Mouse (Mus musculus): ENCODE results near the gene Pank2. TPM values are rescaled to one million over a fixed set of nuclear protein-coding genes. Genes with fewer than 3 reads are reported as not detected.

Pank2 gene
- total RNA-seq (2023; ENCODE audit: inconsistent age) = 53.0 to 61.6 TPM (median 55.0 TPM) in 4 replicates

GRCm38 (mm10) chr2:131262213-131262672 is at the start of gene Pank2:
Pank2 (plus strand) TSS chr2:131262495.

GRCm38 (mm10) chr2:131233307-131234126 is 28.8 kb upstream of the Pank2 start, which contains the start of gene Mavs:
Mavs (plus strand) TSS chr2:131234063.

Other genes with a start within 250 kb of the Pank2 start
- gene Gfra4, start 219.4 kb upstream of the Pank2 start, total RNA-seq (2023; ENCODE audit: inconsistent age) = not detected in 4 replicates
- not detected in 4 replicates for gene Adam33, start 198.7 kb upstream of the Pank2 start, total RNA-seq (2023; ENCODE audit: inconsistent age)
- 0.15 to 0.36 TPM (median 0.16 TPM) in 3 of 4 replicates, not detected in the other for gene Siglec1, start 175.7 kb upstream of the Pank2 start, total RNA-seq (2023; ENCODE audit: inconsistent age)
- not detected in 4 replicates for gene Hspa12b, start 135.2 kb upstream of the Pank2 start, total RNA-seq (2023; ENCODE audit: inconsistent age)
- not detected in 4 replicates for gene Gm11037, start 129.0 kb upstream of the Pank2 start, total RNA-seq (2023; ENCODE audit: inconsistent age)
- gene 1700037H04Rik, start 102.4 kb upstream of the Pank2 start, total RNA-seq (2023; ENCODE audit: inconsistent age) = 18.1 to 21.6 TPM (median 18.9 TPM) in 4 replicates
- 24.0 to 27.5 TPM (median 24.7 TPM) in 4 replicates for gene Cenpb, start 82.4 kb upstream of the Pank2 start, total RNA-seq (2023; ENCODE audit: inconsistent age)
- 66.8 to 78.1 TPM (median 71.4 TPM) in 4 replicates for gene Cdc25b, start 75.5 kb upstream of the Pank2 start, total RNA-seq (2023; ENCODE audit: inconsistent age)
- 1.1 to 2.5 TPM (median 1.9 TPM) in 4 replicates for gene Spef1, start 75.2 kb upstream of the Pank2 start, total RNA-seq (2023; ENCODE audit: inconsistent age)
- gene Ap5s1, start 55.4 kb upstream of the Pank2 start, total RNA-seq (2023; ENCODE audit: inconsistent age) = 7.9 to 13.7 TPM (median 12.6 TPM) in 4 replicates
- gene Mavs, start 28.4 kb upstream of the Pank2 start, total RNA-seq (2023; ENCODE audit: inconsistent age) = 21.1 to 30.6 TPM (median 27.0 TPM) in 4 replicates
- gene Rnf24, start 90.4 kb downstream of the Pank2 start, total RNA-seq (2023; ENCODE audit: inconsistent age) = 3.8 to 5.0 TPM (median 4.6 TPM) in 4 replicates
- 0.57 to 1.8 TPM (median 1.1 TPM) in 4 replicates for gene Smox, start 229.0 kb downstream of the Pank2 start, total RNA-seq (2023; ENCODE audit: inconsistent age)